In genomic region chr12:72854377-72855032, GRCm38 (mm10) we compare ENCODE assay signal across 9 mouse cellular contexts.
A peak's percentile ranks its signal among the peaks of the same experiment; 100 is the strongest.
DNase-seq lines count a peak whose midpoint lies in the region; ATAC-seq lines count a peak whose summit lies in the region.
"Had no signal": no experiment of that assay in that cellular context is flagged by ENCODE, and none has a peak within 500 bp of the region (broad histone marks: within the 10 kb centered on the region; RNA-seq: fewer than 3 reads in every experiment).

No protein-coding gene starts in this region.

- H3K36me3 ChIP-seq in heart, embryonic 10.5 days, result no peaks in the 10 kb centered on the region
- no peaks in the 10 kb centered on the region for H3K36me3 ChIP-seq in hindbrain, embryonic 13.5 days
- no peaks in the 10 kb centered on the region for H3K36me3 ChIP-seq in midbrain, embryonic 11.5 days (ENCODE audit: control insufficient read depth, insufficient read depth, low read length)

- no peaks in the 10 kb centered on the region for H3K4me1 ChIP-seq in heart, embryonic 10.5 days
- 0 out of 2 replicates have a peak, but pooled peaks cover 4% of the 10 kb centered on the region for H3K4me1 ChIP-seq in hindbrain, embryonic 13.5 days (replicated peaks)
- H3K4me1 ChIP-seq in midbrain, embryonic 11.5 days (ENCODE audit: control insufficient read depth, insufficient read depth, low read length), result peaks cover 10% of the 10 kb centered on the region

- H3K27ac ChIP-seq in heart, embryonic 10.5 days, result no peak overlapping the region
- H3K27ac ChIP-seq in hindbrain, embryonic 13.5 days, result no peak overlapping the region
- H3K27ac ChIP-seq in midbrain, embryonic 11.5 days (ENCODE audit: low read depth, low read length), result no peak overlapping the region

- no peaks in the 10 kb centered on the region for H3K9me3 ChIP-seq in heart, embryonic 10.5 days
- peaks cover 6% of the 10 kb centered on the region; the same call in 1 of the 2 replicates for H3K9me3 ChIP-seq in hindbrain, embryonic 13.5 days
- H3K9me3 ChIP-seq in midbrain, embryonic 11.5 days (ENCODE audit: control insufficient read depth, low read length), result no peaks in the 10 kb centered on the region; the same call in 1 of the 2 replicates

- ATAC-seq in hindbrain, embryonic 13.5 days (ENCODE audit: low FRiP score), result no peak
- ATAC-seq in midbrain, embryonic 11.5 days (ENCODE audit: low FRiP score), result peak; percentile 86

- peak overlapping the region; percentile 42 for H3K4me3 ChIP-seq in heart, embryonic 10.5 days
- H3K4me3 ChIP-seq in hindbrain, embryonic 13.5 days, result peak overlapping the region; percentile 4; the same call in 1 of the 2 replicates
- H3K4me3 ChIP-seq in midbrain, embryonic 11.5 days (ENCODE audit: low read depth, low read length), result no peak overlapping the region

- WGBS in heart, embryonic 10.5 days, result 3% methylated on average over 19 of the region's 19 CpGs
- WGBS in hindbrain, embryonic 13.5 days, result 2% methylated on average over 19 of the region's 19 CpGs
- under 1% methylated on average over 19 of the region's 19 CpGs for WGBS in midbrain, embryonic 11.5 days

- peaks cover 90% of the 10 kb centered on the region for H3K27me3 ChIP-seq in heart, embryonic 10.5 days (ENCODE audit: insufficient read depth, poor library complexity, severe bottlenecking)
- H3K27me3 ChIP-seq in hindbrain, embryonic 13.5 days, result peaks cover 95% of the 10 kb centered on the region
- H3K27me3 ChIP-seq in midbrain, embryonic 11.5 days (ENCODE audit: control insufficient read depth, insufficient read depth, low read length), result peaks cover 91% of the 10 kb centered on the region

- no peak for DNase-seq in heart, embryonic 10.5 days (ENCODE audit: low spot score)
- no peak for DNase-seq in heart, postnatal 25 days (ENCODE audit: low spot score)
- DNase-seq in ZHBTc4 (ENCODE audit: low read depth, low spot score), result peak; percentile 68
- DNase-seq in midbrain, embryonic 11.5 days (ENCODE audit: low spot score, missing footprints), result peak; percentile 94
- DNase-seq in layer of hippocampus, adult 18-20 months (ENCODE audit: low spot score in 2 of 2), result no peak
- DNase-seq in cerebellum, adult 18-20 months, result no peak
- DNase-seq in thymus, postnatal 36 days, result no peak
- DNase-seq: kidney, adult 18-20 months had no signal

- H3K4me2 ChIP-seq in hindbrain, embryonic 13.5 days, result no peak overlapping the region
- peak overlapping the region; percentile 3 for H3K4me2 ChIP-seq in midbrain, embryonic 11.5 days

- no peak overlapping the region for H3K9ac ChIP-seq in hindbrain, embryonic 13.5 days
- no peak overlapping the region for H3K9ac ChIP-seq in midbrain, embryonic 11.5 days (ENCODE audit: low read length)

- intact Hi-C loops in heart, postnatal 25 days (cut with DNase I), result no loop called here

Comparison
In these comparisons a context has a peak if more than half of its experiments do, and no peak if none do; other contexts are left out.
1. DNase-seq: peak in ZHBTc4 (single experiment) and midbrain, embryonic 11.5 days (single experiment); none in heart, embryonic 10.5 days (single experiment), heart, postnatal 25 days (single experiment), layer of hippocampus, adult 18-20 months (0 of 2), cerebellum, adult 18-20 months (0 of 2) and thymus, postnatal 36 days (0 of 2).